Mouse (Mus musculus) intestine, postnatal 0 days (tissue): ENCODE measurements around the gene Serpinb9. TPM values are rescaled to one million over a fixed set of nuclear protein-coding genes. Genes with fewer than 3 reads are reported as not detected.

Experiments used
- ATAC-seq: fragments of 200-750 bp; cut with Nextera tagmentation; 2 replicates; pipeline ENCODE4 v1.8.0; 2017; ENCODE audit warnings: mild to moderate bottlenecking, moderate TSS enrichment, moderate library complexity
- H3K27ac ChIP-seq: fragments of 300-500 bp; sonication (generic); 2 replicates; pipeline ENCODE4 v1.5.1; 2014; ENCODE audit warnings: mild to moderate bottlenecking, low read depth, low read length, moderate library complexity
- H3K27me3 ChIP-seq: fragments of 300-500 bp; sonication (generic); replicated peaks from 2 replicates; pipeline ENCODE4 v1.6.1; 2014; ENCODE audit warnings: low read length, mixed read lengths; ENCODE audit not compliant: control insufficient read depth, insufficient read depth
- H3K36me3 ChIP-seq: fragments of 300-500 bp; sonication (generic); 2 replicates; pipeline ENCODE4 v1.6.1; 2014; ENCODE audit warnings: mild to moderate bottlenecking, moderate library complexity; ENCODE audit not compliant: control insufficient read depth, insufficient read depth
- H3K4me1 ChIP-seq: fragments of 300-500 bp; sonication (generic); replicated peaks from 2 replicates; pipeline ENCODE4 v1.6.1; 2014; ENCODE audit warnings: antibody characterized with exemption, low read length, mixed read lengths; ENCODE audit not compliant: control insufficient read depth, insufficient read depth
- H3K4me2 ChIP-seq: fragments of 300-500 bp; sonication (generic); replicated peaks from 2 replicates; pipeline ENCODE4 v1.6.1; 2014; ENCODE audit warnings: low read depth, mild to moderate bottlenecking, moderate library complexity
- H3K4me3 ChIP-seq: fragments of 300-500 bp; sonication (generic); 2 replicates; pipeline ENCODE4 v1.5.1; 2014; ENCODE audit warnings: low read depth, low read length
- H3K9ac ChIP-seq: fragments of 300-500 bp; sonication (generic); 2 replicates; pipeline ENCODE4 v1.6.1; 2014; ENCODE audit warnings: mild to moderate bottlenecking, low read depth, low read length
- H3K9me3 ChIP-seq: fragments of 300-500 bp; sonication (generic); 2 replicates; pipeline ENCODE4 v1.6.1; 2016; ENCODE audit warnings: mixed run types; ENCODE audit not compliant: control insufficient read depth
- CTCF ChIP-seq: sonication (generic); IDR thresholded peaks from 2 replicates; pipeline ENCODE4 v1.5.1; 2016; ENCODE audit warnings: low read depth, mild to moderate bottlenecking, control low read depth, antibody characterized with exemption, moderate library complexity
- WGBS: fragments of 180-500 bp; shearing (Covaris S2); extraction: QIAGEN DNeasy Blood & Tissue Kit; methylation state at CpG from one replicate; pipeline ENCODE4 v1.1.7; 2014; 5-methylcytosine and 5-hydroxymethylcytosine counted together
- polyA plus RNA-seq: library from polyadenylated mRNA; unstranded; fragments of >200 nt; fragmentation: Nextera tagmentation; extraction: Ambion mirVana; gene quantifications from 2 replicates; pipeline ENCODE4 v1.2.1, GENCODE M21; 2015

Serpinb9 gene
- polyA plus RNA-seq, 1 experiment from 2014 or later = 10.0 TPM

DNA sequence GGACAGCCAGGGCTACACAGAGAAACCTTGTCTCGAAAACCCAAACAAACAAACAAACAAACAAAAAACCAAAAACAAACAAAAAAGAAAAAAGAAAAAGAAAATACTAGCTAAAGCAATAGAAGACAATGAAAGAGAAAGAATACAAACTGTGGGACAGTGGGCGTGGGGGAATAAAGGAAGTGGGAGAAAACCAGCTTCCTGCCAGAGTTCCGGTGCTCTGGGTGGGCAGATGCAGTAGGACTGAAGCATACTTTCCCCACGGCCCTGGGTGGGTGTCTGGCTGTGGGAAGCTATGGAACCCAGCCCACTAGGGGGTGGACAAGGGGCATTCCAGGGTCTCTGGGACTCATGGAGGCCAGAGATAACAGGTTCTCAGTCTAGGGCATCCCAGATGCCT, 45.1 kb downstream of the Serpinb9 start:
- no peak for ATAC-seq
- no peak overlapping the region for H3K4me2 ChIP-seq
- TF ChIP-seq CTCF = no peak
- no peaks in the 10 kb centered on the region for H3K9me3 ChIP-seq
- no peaks in the 10 kb centered on the region for H3K4me1 ChIP-seq
- WGBS = 72% methylated on average over 4 of the region's 4 CpGs
- no peaks in the 10 kb centered on the region for H3K36me3 ChIP-seq
- H3K9ac ChIP-seq = no peak overlapping the region
- no peaks in the 10 kb centered on the region for H3K27me3 ChIP-seq
- no peak overlapping the region for H3K27ac ChIP-seq
- H3K4me3 ChIP-seq = no peak overlapping the region

DNA sequence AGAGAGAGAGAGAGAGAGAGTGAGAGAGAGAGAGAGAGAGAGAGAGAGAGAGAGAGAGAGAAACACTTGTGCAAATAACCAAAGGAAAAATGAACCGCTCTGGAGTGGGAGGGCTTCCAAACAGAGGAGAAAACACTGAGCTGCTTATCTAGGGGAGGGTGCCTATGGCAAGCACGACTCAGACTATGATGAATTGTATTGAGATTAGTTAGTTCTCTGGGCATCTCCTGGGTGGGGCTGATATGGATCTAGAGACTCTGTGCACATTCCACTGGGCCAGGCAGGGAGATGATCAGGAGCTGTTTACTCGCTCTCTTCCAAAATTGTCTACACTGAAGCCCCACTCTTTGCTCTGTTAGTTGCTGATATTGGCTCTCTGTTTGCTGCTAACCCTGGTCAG, 48.6 kb downstream of the Serpinb9 start:
- Histone ChIP-seq H3K4me3 (no peak overlapping the region), H3K36me3 (no peaks in the 10 kb centered on the region), H3K9me3 (no peaks in the 10 kb centered on the region), H3K4me1 (no peaks in the 10 kb centered on the region), H3K27me3 (no peaks in the 10 kb centered on the region), H3K27ac (no peak overlapping the region), H3K9ac (no peak overlapping the region), H3K4me2 (no peak overlapping the region)
- WGBS = 28% methylated on average over 3 of the region's 3 CpGs
- ATAC-seq = no peak
- TF ChIP-seq CTCF = no peak

DNA sequence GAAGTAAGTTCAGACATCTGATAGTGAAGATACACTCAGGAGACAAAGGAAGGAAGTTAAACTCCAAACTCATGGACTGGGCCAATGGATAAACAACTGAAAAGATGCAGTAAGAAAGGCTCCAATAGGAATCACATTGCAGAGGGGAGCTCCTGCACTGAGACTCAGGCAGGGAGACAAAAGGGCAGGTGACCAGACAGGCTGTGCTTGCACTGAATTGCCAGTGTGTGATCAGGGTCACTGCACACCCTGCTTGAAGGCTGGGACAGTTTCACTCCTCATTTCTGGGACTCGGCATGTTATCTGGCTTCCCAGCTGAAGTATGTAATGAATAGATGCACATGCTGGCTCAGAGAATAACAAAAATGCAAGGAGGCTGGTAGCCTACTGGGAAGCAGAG, 60.0 kb downstream of the Serpinb9 start:
- no peak for ATAC-seq
- TF ChIP-seq CTCF = no peak
- H3K4me2 ChIP-seq = no peak overlapping the region
- H3K36me3 ChIP-seq = no peaks in the 10 kb centered on the region
- no peaks in the 10 kb centered on the region for H3K9me3 ChIP-seq
- H3K4me3 ChIP-seq = no peak overlapping the region
- H3K27me3 ChIP-seq = no peaks in the 10 kb centered on the region
- WGBS = 76% methylated on average over 1 of the region's 1 CpGs
- H3K9ac ChIP-seq = no peak overlapping the region
- no peaks in the 10 kb centered on the region for H3K4me1 ChIP-seq
- no peak overlapping the region for H3K27ac ChIP-seq

Other genes starting within 250 kb of the Serpinb9 start
- not detected in 2 replicates for gene Mylk4, start 219.3 kb upstream of the Serpinb9 start, polyA plus RNA-seq
- 14.5 and 15.6 TPM in 2 replicates for gene Wrnip1, start 201.2 kb upstream of the Serpinb9 start, polyA plus RNA-seq
- not detected in 2 replicates for gene D930007J09Rik, start 200.4 kb upstream of the Serpinb9 start, polyA plus RNA-seq
- 598 and 670 TPM in 2 replicates for gene Serpinb1a, start 152.1 kb upstream of the Serpinb9 start, polyA plus RNA-seq
- 0.16 TPM in 1 of 2 replicates, not detected in the other for gene Serpinb1c, start 105.0 kb upstream of the Serpinb9 start, polyA plus RNA-seq
- 13.0 and 13.8 TPM in 2 replicates for gene Serpinb6b, start 38.0 kb upstream of the Serpinb9 start, polyA plus RNA-seq
- 1.5 and 1.9 TPM in 2 replicates for gene Serpinb9b, start 24.2 kb downstream of the Serpinb9 start, polyA plus RNA-seq
- gene Serpinb1b, start 75.3 kb downstream of the Serpinb9 start, polyA plus RNA-seq = 0.17 and 0.20 TPM in 2 replicates
- gene Serpinb9c, start 156.5 kb downstream of the Serpinb9 start, polyA plus RNA-seq = not detected in 2 replicates
- gene Serpinb9d, start 189.7 kb downstream of the Serpinb9 start, polyA plus RNA-seq = not detected in 2 replicates
- not detected in 2 replicates for gene Serpinb9e, start 246.4 kb downstream of the Serpinb9 start, polyA plus RNA-seq